Mouse (Mus musculus) liver, embryonic 14.5 days (tissue): ENCODE data around the gene Podxl2. TPM values are rescaled to one million over a fixed set of nuclear protein-coding genes. Genes with fewer than 3 reads are reported as not detected.

Experiments
- ATAC-seq: fragments of 200-750 bp; cut with Nextera tagmentation; 2 replicates; pipeline ENCODE4 v1.8.0; 2017; ENCODE audit warnings: moderate number of reproducible peaks, mild to moderate bottlenecking, moderate library complexity; ENCODE audit not compliant: insufficient read depth
- DNase-seq, 3 experiments: peaks; one replicate each; pipeline ENCODE4 v3.0.0-alpha.2; 2012 to 2013; ENCODE audit warnings: low read depth in 3 of 3, low spot score in 3 of 3
- H3K27ac ChIP-seq: fragments of 300-500 bp; sonication (generic); 2 replicates; pipeline ENCODE4 v1.5.1; 2014; ENCODE audit warnings: moderate library complexity, mild to moderate bottlenecking, control low read depth, inconsistent platforms
- H3K27me3 ChIP-seq: fragments of 300-500 bp; sonication (generic); 2 replicates; pipeline ENCODE4 v1.6.1; 2014; ENCODE audit warnings: mild to moderate bottlenecking, low read length, moderate library complexity; ENCODE audit not compliant: control insufficient read depth, insufficient read depth
- H3K36me3 ChIP-seq: fragments of 300-500 bp; sonication (generic); replicated peaks from 2 replicates; pipeline ENCODE4 v1.6.1; 2014; ENCODE audit warnings: low read depth; ENCODE audit not compliant: control insufficient read depth, insufficient read depth
- H3K4me1 ChIP-seq, 2 experiments: fragments of 200-500 bp in 1 of 2; fragments of 300-500 bp in 1 of 2; sonication (generic) in 1 of 2; replicated peaks; 2 replicates each; pipeline ENCODE4 v1.6.1; 2012 to 2014; ENCODE audit warnings: antibody characterized with exemption in 1 of 2, inconsistent platforms in 1 of 2, low read length in 1 of 2; ENCODE audit not compliant: control insufficient read depth in 2 of 2, insufficient read depth in 2 of 2
- H3K4me2 ChIP-seq: fragments of 300-500 bp; sonication (generic); 2 replicates; pipeline ENCODE4 v1.6.1; 2014; ENCODE audit warnings: low read depth, mild to moderate bottlenecking, control low read depth, moderate library complexity
- H3K4me3 ChIP-seq, 2 experiments: fragments of 200-500 bp in 1 of 2; fragments of 300-500 bp in 1 of 2; sonication (generic) in 1 of 2; 2 replicates each; pipeline ENCODE4 v1.5.1; 2012 to 2014; ENCODE audit warnings: low read depth in 2 of 2, low read length in 2 of 2, mild to moderate bottlenecking in 2 of 2, control low read depth in 1 of 2, inconsistent platforms in 1 of 2, moderate library complexity in 1 of 2; ENCODE audit not compliant: insufficient read depth in 1 of 2
- H3K9ac ChIP-seq: fragments of 300-500 bp; sonication (generic); replicated peaks from 2 replicates; pipeline ENCODE4 v1.6.1; 2014; ENCODE audit warnings: mild to moderate bottlenecking, control low read depth, moderate library complexity
- H3K9me3 ChIP-seq: fragments of 300-500 bp; sonication (generic); 2 replicates; pipeline ENCODE4 v1.6.1; 2016; ENCODE audit warnings: low read length, mixed read lengths; ENCODE audit not compliant: control insufficient read depth
- CTCF ChIP-seq: IDR thresholded peaks from 2 replicates; pipeline ENCODE4 v1.5.1; 2016; ENCODE audit warnings: antibody characterized with exemption, low read depth, control low read depth
- EP300 ChIP-seq: IDR thresholded peaks from 2 replicates; pipeline ENCODE4 v1.6.1; 2016; ENCODE audit warnings: antibody characterized with exemption, low read depth
- WGBS: fragments of 180-500 bp; shearing (Covaris S2); extraction: QIAGEN DNeasy Blood & Tissue Kit; methylation state at CpG from one replicate; pipeline ENCODE4 v1.1.7; 2014; ENCODE audit not compliant: insufficient replicate concordance; 5-methylcytosine and 5-hydroxymethylcytosine counted together
- polyA plus RNA-seq, 2 experiments: library from polyadenylated mRNA; depleted of rRNA in 1 of 2; stranded (reverse) in 1 of 2; unstranded in 1 of 2; fragments of >200 nt; fragmentation: Nextera tagmentation in 1 of 2; extraction: Ambion mirVana in 1 of 2; gene quantifications; 2 replicates each; pipeline versions ENCODE4 v1.2.1 to v1.2.3; 2012 to 2014

Podxl2 gene
- polyA plus RNA-seq, 2 experiments: 1.2 to 1.9 TPM

DNA sequence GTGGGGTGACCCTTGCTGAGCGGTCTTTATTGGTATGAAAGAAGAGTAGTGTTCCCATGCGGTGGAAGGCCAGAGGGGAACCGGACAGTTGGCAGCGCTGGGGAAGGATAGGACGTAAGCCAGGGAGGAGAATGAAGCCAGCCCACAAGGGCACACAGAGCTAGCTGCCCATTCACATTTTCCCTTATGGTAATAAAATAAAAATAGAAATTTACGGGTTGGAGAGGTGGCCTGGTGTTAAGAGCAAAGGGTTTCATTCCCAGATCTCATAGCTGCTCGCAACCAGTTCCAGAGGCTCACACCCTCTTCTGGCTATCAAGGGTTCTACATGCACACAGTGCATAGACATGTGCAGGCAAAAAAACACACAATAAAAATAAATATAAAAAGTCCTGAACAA, 24.8 kb downstream of the Podxl2 start:
- TF ChIP-seq CTCF (no peak), EP300 (no peak)
- no peak for DNase-seq
- Histone ChIP-seq H3K27me3 (no peaks in the 10 kb centered on the region), H3K4me1 (no peaks in the 10 kb centered on the region), H3K4me2 (no peak overlapping the region), H3K36me3 (no peaks in the 10 kb centered on the region), H3K4me3 (no peak overlapping the region), H3K9me3 (no peaks in the 10 kb centered on the region), H3K9ac (no peak overlapping the region), H3K27ac (no peak overlapping the region)
- ATAC-seq: no peak
- WGBS: 75% methylated on average over 7 of the region's 7 CpGs

DNA sequence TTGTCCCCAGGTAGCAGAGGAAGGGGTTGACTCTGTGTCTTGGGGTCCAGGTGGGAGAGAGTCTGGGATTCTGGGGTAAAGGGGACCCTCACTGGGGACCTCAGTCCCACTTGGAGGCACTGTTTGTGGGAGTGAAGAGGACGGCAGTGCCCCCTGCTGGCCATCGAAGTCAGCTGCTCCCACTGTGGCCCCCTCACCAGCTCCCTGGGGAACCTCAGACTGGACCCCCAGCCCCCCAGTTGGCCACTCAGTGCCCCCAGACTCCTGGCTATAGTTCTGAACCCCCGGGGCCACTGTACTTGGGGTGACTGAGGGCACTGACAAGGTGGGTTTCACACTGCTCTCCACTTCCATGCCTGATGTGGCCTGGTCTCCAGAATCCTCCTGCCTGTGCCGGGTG, 25.6 kb downstream of the Podxl2 start:
- Histone ChIP-seq H3K4me1 (no peaks in the 10 kb centered on the region), H3K36me3 (no peaks in the 10 kb centered on the region), H3K9ac (no peak overlapping the region), H3K9me3 (no peaks in the 10 kb centered on the region), H3K27me3 (no peaks in the 10 kb centered on the region), H3K27ac (no peak overlapping the region), H3K4me2 (no peak overlapping the region), H3K4me3 (no peak overlapping the region)
- no peak for TF ChIP-seq EP300
- peak; percentile 82 for TF ChIP-seq CTCF
- WGBS: 36% methylated on average over 4 of the region's 4 CpGs
- ATAC-seq: 0 out of 2 replicates have a peak, but pooled peaks have one; percentile 20
- DNase-seq: no peak

DNA sequence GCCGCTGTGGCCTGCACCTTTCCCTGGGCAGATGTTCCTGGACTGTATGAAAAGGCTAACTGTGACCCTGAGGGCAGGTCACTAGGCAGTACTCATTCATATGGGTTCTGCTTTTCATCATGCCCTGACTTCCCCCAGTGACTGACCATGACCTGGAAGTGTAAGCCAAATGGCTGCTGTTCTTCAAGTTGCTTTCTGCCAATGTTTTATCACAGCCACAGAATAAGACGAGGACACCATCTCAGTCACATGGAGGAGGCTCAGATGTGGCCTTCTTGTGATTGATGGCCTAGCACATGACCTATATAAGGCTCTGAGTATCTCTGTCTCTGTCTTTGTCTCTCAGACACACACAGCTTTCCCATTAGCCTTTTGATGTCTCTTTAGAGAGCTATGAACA, 27.3 kb downstream of the Podxl2 start:
- no peak overlapping the region for H3K4me3 ChIP-seq
- WGBS: 56% methylated on average over 2 of the region's 2 CpGs
- no peak for DNase-seq

DNA sequence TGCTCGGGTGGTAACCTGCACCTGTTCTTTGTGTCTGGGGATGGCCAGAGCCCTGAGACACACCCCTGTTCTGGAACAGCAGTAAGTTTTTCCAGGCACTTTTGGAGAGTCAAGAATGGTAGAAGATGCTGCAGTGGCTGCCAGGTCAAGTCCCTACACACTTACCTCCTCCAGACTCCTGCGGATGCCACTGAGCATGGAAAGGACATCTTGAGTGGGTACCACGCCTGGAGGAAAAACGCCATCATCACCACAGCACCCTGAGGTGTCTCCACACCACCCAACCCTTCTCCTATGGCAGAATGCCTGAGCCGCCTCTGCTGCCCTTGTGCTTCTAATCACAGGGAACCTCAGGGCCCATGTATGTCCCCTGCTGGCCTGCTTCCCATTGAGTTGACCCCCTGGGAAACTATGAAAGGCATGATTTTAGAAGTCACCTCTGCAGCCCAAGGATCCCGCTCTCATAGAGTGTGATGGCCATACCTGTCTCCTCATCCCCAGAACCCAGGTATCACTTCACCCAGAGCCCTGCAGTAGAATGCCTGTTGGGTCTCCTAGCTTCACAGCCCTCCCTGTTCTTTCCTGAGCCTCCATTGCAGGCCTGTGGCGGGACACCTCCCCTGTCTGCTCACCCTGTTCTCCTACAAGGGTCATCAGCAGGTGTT, 29.8 kb downstream of the Podxl2 start:
- WGBS: 73% methylated on average over 7 of the region's 7 CpGs
- no peak overlapping the region for H3K4me3 ChIP-seq
- TF ChIP-seq CTCF: no peak
- TF ChIP-seq EP300: no peak
- H3K27ac ChIP-seq: no peak overlapping the region
- peaks cover 8 to 16% of the 10 kb centered on the region in 2 experiments for H3K4me1 ChIP-seq
- no peaks in the 10 kb centered on the region for H3K9me3 ChIP-seq
- no peaks in the 10 kb centered on the region for H3K36me3 ChIP-seq
- no peak overlapping the region for H3K4me2 ChIP-seq
- no peak overlapping the region for H3K9ac ChIP-seq
- ATAC-seq (no peak), DNase-seq (no peak)
- H3K27me3 ChIP-seq: no peaks in the 10 kb centered on the region

More for the DNA sequence above, 27.3 kb downstream of the Podxl2 start:
- Histone ChIP-seq H3K4me2 (no peak overlapping the region), H3K4me1 (peaks cover 5 to 8% of the 10 kb centered on the region in 2 experiments; a peak in 3 of 4 replicates), H3K9me3 (no peaks in the 10 kb centered on the region), H3K9ac (no peak overlapping the region), H3K27me3 (no peaks in the 10 kb centered on the region), H3K36me3 (no peaks in the 10 kb centered on the region), H3K27ac (no peak overlapping the region)
- ATAC-seq: no peak
- no peak for TF ChIP-seq EP300

DNA sequence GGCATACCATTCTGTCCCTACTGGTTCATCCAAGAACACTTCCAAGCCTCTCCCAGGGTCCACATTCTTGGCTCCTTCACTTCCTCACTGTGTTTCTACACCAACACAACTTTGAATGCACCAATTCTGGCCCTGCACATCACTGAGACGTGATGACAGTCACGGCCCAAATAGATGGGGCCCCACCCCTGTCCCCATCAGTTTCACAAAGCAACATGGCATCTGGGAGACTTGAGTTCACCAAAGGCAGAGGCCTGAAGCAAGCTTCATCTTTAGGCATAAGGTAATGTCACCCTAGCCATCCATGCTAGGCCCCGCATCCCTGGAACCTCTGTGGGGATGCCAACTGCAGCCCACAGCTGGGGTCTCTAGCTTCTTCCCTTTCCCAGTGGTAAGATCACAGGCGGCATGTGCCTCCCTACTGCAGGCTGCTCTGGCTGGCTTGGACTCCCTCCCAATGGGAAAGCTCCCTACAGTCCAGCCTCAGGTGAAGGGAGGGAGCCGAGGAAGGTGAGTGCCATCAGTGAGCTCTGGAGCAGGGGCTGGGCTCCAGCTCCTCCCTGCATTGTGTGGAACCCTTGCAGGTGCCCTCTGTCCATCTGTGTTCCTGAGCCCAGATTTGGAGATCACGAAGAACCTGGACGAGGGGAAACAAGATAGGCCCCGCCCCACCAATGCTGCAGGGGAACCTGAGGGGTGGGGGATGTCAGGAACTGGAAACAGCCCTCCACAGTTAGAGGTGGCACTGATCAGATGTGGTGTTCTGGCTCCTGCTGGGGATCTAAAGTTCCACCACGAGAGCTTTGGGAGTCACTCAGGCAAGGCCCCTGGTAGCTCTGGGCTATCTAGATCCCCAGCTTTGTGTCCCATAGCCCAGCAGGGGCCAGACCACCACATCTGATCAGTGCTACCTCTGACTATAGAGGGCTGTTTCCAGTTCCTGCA, 30.8 kb downstream of the Podxl2 start:
- WGBS: 63% methylated on average over 9 of the region's 9 CpGs
- Histone ChIP-seq H3K4me3 (no peak overlapping the region), H3K27me3 (no peaks in the 10 kb centered on the region), H3K27ac (no peak overlapping the region), H3K4me2 (no peak overlapping the region), H3K36me3 (peaks cover 3% of the 10 kb centered on the region; the same call in 1 of the 2 replicates), H3K4me1 (peaks cover 8 to 16% of the 10 kb centered on the region in 2 experiments), H3K9ac (no peak overlapping the region), H3K9me3 (no peaks in the 10 kb centered on the region)
- DNase-seq (no peak), ATAC-seq (no peak)
- TF ChIP-seq EP300 (no peak), CTCF (no peak)
